Mouse (Mus musculus) neural tube, embryonic 15.5 days (tissue): Measurements from ENCODE around the gene Cpped1. TPM values are rescaled to one million over a fixed set of nuclear protein-coding genes. Genes with fewer than 3 reads are reported as not detected.

Experiments used
- ATAC-seq: fragments of 200-750 bp; cut with Nextera tagmentation; 2 replicates; pipeline ENCODE4 v1.8.0; 2017; ENCODE audit warnings: mild to moderate bottlenecking, moderate TSS enrichment, moderate library complexity; ENCODE audit not compliant: low FRiP score
- H3K27ac ChIP-seq: fragments of 300-500 bp; sonication (generic); replicated peaks from 2 replicates; pipeline ENCODE4 v1.5.1; 2015; ENCODE audit warnings: mild to moderate bottlenecking, inconsistent platforms
- H3K27me3 ChIP-seq: fragments of 300-500 bp; sonication (generic); replicated peaks from 2 replicates; pipeline ENCODE4 v1.6.1; 2015; ENCODE audit warnings: inconsistent platforms
- H3K36me3 ChIP-seq: fragments of 300-500 bp; sonication (generic); 2 replicates; pipeline ENCODE4 v1.6.1; 2015; ENCODE audit warnings: inconsistent platforms
- H3K4me1 ChIP-seq: fragments of 300-500 bp; sonication (generic); 2 replicates; pipeline ENCODE4 v1.6.1; 2015; ENCODE audit warnings: inconsistent platforms
- H3K4me2 ChIP-seq: fragments of 300-500 bp; sonication (generic); 2 replicates; pipeline ENCODE4 v1.6.1; 2015; ENCODE audit warnings: inconsistent platforms, mild to moderate bottlenecking, moderate library complexity
- H3K4me3 ChIP-seq: fragments of 300-500 bp; sonication (generic); replicated peaks from 2 replicates; pipeline ENCODE4 v1.5.1; 2015; ENCODE audit warnings: mild to moderate bottlenecking, inconsistent platforms
- H3K9ac ChIP-seq: fragments of 300-500 bp; sonication (generic); replicated peaks from 2 replicates; pipeline ENCODE4 v1.6.1; 2015; ENCODE audit warnings: mild to moderate bottlenecking, inconsistent platforms
- H3K9me3 ChIP-seq: fragments of 300-500 bp; sonication (generic); replicated peaks from 2 replicates; pipeline ENCODE4 v1.6.1; 2016; ENCODE audit warnings: inconsistent platforms
- WGBS: fragments of 180-500 bp; shearing (Covaris S2); methylation state at CpG from one replicate; pipeline ENCODE4 v1.1.7; 2015; ENCODE audit warnings: mixed read lengths; 5-methylcytosine and 5-hydroxymethylcytosine counted together
- polyA plus RNA-seq: library from polyadenylated mRNA; unstranded; fragments of >200 nt; fragmentation: Nextera tagmentation; extraction: Ambion mirVana; gene quantifications from 2 replicates; pipeline ENCODE4 v1.2.1, GENCODE M21; 2015

Gene Cpped1
- 12.8 and 16.7 TPM in 2 replicates for polyA plus RNA-seq

- Histone ChIP-seq H3K4me2 (peak within 1 kb of the TSS; percentile 59), H3K27ac (peak within 1 kb of the TSS; percentile 83), H3K9me3 (no peaks in the 10 kb centered on the region), H3K4me3 (peak within 1 kb of the TSS; percentile 53), H3K4me1 (peaks cover 11% of the 10 kb centered on the region), H3K27me3 (no peaks in the 10 kb centered on the region), H3K36me3 (no peaks in the 10 kb centered on the region), H3K9ac (peak within 1 kb of the TSS; percentile 64)
- under 1% methylated on average over 32 of the region's 32 CpGs for WGBS
- ATAC-seq: peak; percentile 96
Measured at GRCm38 (mm10) chr16:11909035-11909591, at the start of gene Cpped1. Gene Cpped1 (minus strand): TSS chr16:11909445.

GRCm38 (mm10) chr16:11940477-11940876 is 31.2 kb upstream of the Cpped1 start:
- no peak overlapping the region for H3K4me2 ChIP-seq
- ATAC-seq: no peak
- no peak overlapping the region for H3K9ac ChIP-seq
- no peaks in the 10 kb centered on the region for H3K36me3 ChIP-seq
- no peaks in the 10 kb centered on the region; the same call in 1 of the 2 replicates for H3K9me3 ChIP-seq
- H3K4me1 ChIP-seq: no peaks in the 10 kb centered on the region
- H3K27me3 ChIP-seq: no peaks in the 10 kb centered on the region
- no peak overlapping the region for H3K4me3 ChIP-seq
- H3K27ac ChIP-seq: no peak overlapping the region

- H3K9me3 ChIP-seq: no peaks in the 10 kb centered on the region
Measured at GRCm38 (mm10) chr16:11910801-11911200, 1.6 kb upstream of the Cpped1 start.

GRCm38 (mm10) chr16:11909817-11910216 is 572 bp upstream of the Cpped1 start:
- H3K4me1 ChIP-seq: peaks cover 11% of the 10 kb centered on the region
- H3K27ac ChIP-seq: no peak overlapping the region
- peak overlapping the region; percentile 59; the same call in 1 of the 2 replicates for H3K4me2 ChIP-seq
- 80% methylated on average over 3 of the region's 3 CpGs for WGBS
- no peak overlapping the region for H3K4me3 ChIP-seq
- no peaks in the 10 kb centered on the region for H3K27me3 ChIP-seq
- ATAC-seq: no peak
- H3K36me3 ChIP-seq: no peaks in the 10 kb centered on the region
- no peak overlapping the region for H3K9ac ChIP-seq
- H3K9me3 ChIP-seq: no peaks in the 10 kb centered on the region

More at GRCm38 (mm10) chr16:11910801-11911200, 1.6 kb upstream of the Cpped1 start:
- Histone ChIP-seq H3K27me3 (no peaks in the 10 kb centered on the region), H3K4me3 (no peak overlapping the region), H3K27ac (no peak overlapping the region), H3K4me1 (peaks cover 11% of the 10 kb centered on the region), H3K4me2 (no peak overlapping the region), H3K36me3 (no peaks in the 10 kb centered on the region), H3K9ac (no peak overlapping the region)
- no peak for ATAC-seq
- WGBS: 80% methylated on average over 3 of the region's 3 CpGs

GRCm38 (mm10) chr16:11908461-11909014 is 707 bp downstream of the Cpped1 start:
- WGBS: 27% methylated on average over 11 of the region's 11 CpGs
- Histone ChIP-seq H3K4me1 (peaks cover 11% of the 10 kb centered on the region), H3K9me3 (no peaks in the 10 kb centered on the region), H3K4me3 (peak overlapping the region; percentile 53), H3K27me3 (no peaks in the 10 kb centered on the region), H3K27ac (peak overlapping the region; percentile 83), H3K4me2 (peak overlapping the region; percentile 59), H3K36me3 (no peaks in the 10 kb centered on the region), H3K9ac (peak overlapping the region; percentile 64)
- peak; percentile 76 for ATAC-seq

GRCm38 (mm10) chr16:11907816-11908215 is 1.4 kb downstream of the Cpped1 start:
- Histone ChIP-seq H3K36me3 (no peaks in the 10 kb centered on the region), H3K27me3 (no peaks in the 10 kb centered on the region), H3K4me2 (peak overlapping the region; percentile 59), H3K9ac (peak overlapping the region; percentile 64; the same call in 1 of the 2 replicates), H3K9me3 (no peaks in the 10 kb centered on the region), H3K4me1 (peaks cover 11% of the 10 kb centered on the region), H3K4me3 (no peak overlapping the region), H3K27ac (no peak overlapping the region)
- ATAC-seq: no peak
- WGBS: 85% methylated on average over 4 of the region's 4 CpGs

GRCm38 (mm10) chr16:11906906-11907305 is 2.3 kb downstream of the Cpped1 start:
- 83% methylated on average over 1 of the region's 1 CpGs for WGBS
- no peak overlapping the region for H3K9ac ChIP-seq

GRCm38 (mm10) chr16:11905216-11905615 is 4.0 kb downstream of the Cpped1 start:
- Histone ChIP-seq H3K4me2 (no peak overlapping the region), H3K27me3 (no peaks in the 10 kb centered on the region), H3K27ac (no peak overlapping the region), H3K36me3 (no peaks in the 10 kb centered on the region), H3K9ac (no peak overlapping the region), H3K4me1 (peaks cover 11% of the 10 kb centered on the region), H3K9me3 (no peaks in the 10 kb centered on the region), H3K4me3 (no peak overlapping the region)
- no peak for ATAC-seq
- 89% methylated on average over 4 of the region's 4 CpGs for WGBS

More at GRCm38 (mm10) chr16:11906906-11907305, 2.3 kb downstream of the Cpped1 start:
- no peaks in the 10 kb centered on the region for H3K9me3 ChIP-seq
- H3K36me3 ChIP-seq: no peaks in the 10 kb centered on the region
- H3K4me3 ChIP-seq: no peak overlapping the region
- no peak overlapping the region for H3K4me2 ChIP-seq
- H3K4me1 ChIP-seq: peaks cover 11% of the 10 kb centered on the region
- no peak overlapping the region for H3K27ac ChIP-seq
- no peak for ATAC-seq
- no peaks in the 10 kb centered on the region for H3K27me3 ChIP-seq

- Histone ChIP-seq H3K4me1 (no peaks in the 10 kb centered on the region), H3K36me3 (no peaks in the 10 kb centered on the region), H3K9me3 (no peaks in the 10 kb centered on the region), H3K27ac (no peak overlapping the region), H3K9ac (no peak overlapping the region), H3K27me3 (no peaks in the 10 kb centered on the region), H3K4me2 (no peak overlapping the region), H3K4me3 (no peak overlapping the region)
- 76% methylated on average over 7 of the region's 7 CpGs for WGBS
- ATAC-seq: no peak
Measured at GRCm38 (mm10) chr16:11902007-11902406, 7.2 kb downstream of the Cpped1 start.

GRCm38 (mm10) chr16:11900341-11900740 is 8.9 kb downstream of the Cpped1 start:
- no peak overlapping the region for H3K27ac ChIP-seq
- H3K27me3 ChIP-seq: no peaks in the 10 kb centered on the region
- H3K4me3 ChIP-seq: no peak overlapping the region
- no peaks in the 10 kb centered on the region for H3K36me3 ChIP-seq
- ATAC-seq: no peak
- no peak overlapping the region for H3K4me2 ChIP-seq
- H3K9ac ChIP-seq: no peak overlapping the region
- 0 out of 2 replicates have a peak, but pooled peaks cover 3% of the 10 kb centered on the region for H3K4me1 ChIP-seq
- no peaks in the 10 kb centered on the region for H3K9me3 ChIP-seq
- WGBS: 87% methylated on average over 6 of the region's 6 CpGs

GRCm38 (mm10) chr16:11896411-11896810 is 12.8 kb downstream of the Cpped1 start:
- no peak overlapping the region for H3K27ac ChIP-seq
- 0 out of 2 replicates have a peak, but pooled peaks cover 3% of the 10 kb centered on the region for H3K4me1 ChIP-seq
- no peak for ATAC-seq
- H3K4me3 ChIP-seq: no peak overlapping the region
- no peaks in the 10 kb centered on the region for H3K36me3 ChIP-seq
- 61% methylated on average over 5 of the region's 5 CpGs for WGBS
- H3K9ac ChIP-seq: no peak overlapping the region
- no peak overlapping the region for H3K4me2 ChIP-seq
- H3K27me3 ChIP-seq: no peaks in the 10 kb centered on the region
- H3K9me3 ChIP-seq: no peaks in the 10 kb centered on the region

GRCm38 (mm10) chr16:11894877-11895276 is 14.4 kb downstream of the Cpped1 start:
- Histone ChIP-seq H3K4me1 (0 out of 2 replicates have a peak, but pooled peaks cover 3% of the 10 kb centered on the region), H3K9me3 (no peaks in the 10 kb centered on the region), H3K27ac (no peak overlapping the region), H3K4me2 (no peak overlapping the region), H3K4me3 (no peak overlapping the region), H3K36me3 (no peaks in the 10 kb centered on the region), H3K9ac (no peak overlapping the region), H3K27me3 (no peaks in the 10 kb centered on the region)
- no peak for ATAC-seq
- 77% methylated on average over 3 of the region's 3 CpGs for WGBS
